Mouse (Mus musculus) ES-E14 (cell line): ENCODE measurements around the gene Map1lc3b.

Experiments used
- CHD2 ChIP-seq: IDR thresholded peaks from 2 replicates; pipeline ENCODE4 v1.6.1; 2014; ENCODE audit warnings: mild to moderate bottlenecking, low read depth, low read length, inconsistent platforms
- ZC3H11A ChIP-seq: IDR thresholded peaks from 2 replicates; pipeline ENCODE4 v1.6.1; 2012; ENCODE audit warnings: low read depth, mild to moderate bottlenecking, inconsistent platforms, low read length, borderline replicate concordance
- ZNF384 ChIP-seq: IDR thresholded peaks from 2 replicates; pipeline ENCODE4 v1.6.1; 2012; ENCODE audit warnings: low read depth, low read length, inconsistent platforms

DNA sequence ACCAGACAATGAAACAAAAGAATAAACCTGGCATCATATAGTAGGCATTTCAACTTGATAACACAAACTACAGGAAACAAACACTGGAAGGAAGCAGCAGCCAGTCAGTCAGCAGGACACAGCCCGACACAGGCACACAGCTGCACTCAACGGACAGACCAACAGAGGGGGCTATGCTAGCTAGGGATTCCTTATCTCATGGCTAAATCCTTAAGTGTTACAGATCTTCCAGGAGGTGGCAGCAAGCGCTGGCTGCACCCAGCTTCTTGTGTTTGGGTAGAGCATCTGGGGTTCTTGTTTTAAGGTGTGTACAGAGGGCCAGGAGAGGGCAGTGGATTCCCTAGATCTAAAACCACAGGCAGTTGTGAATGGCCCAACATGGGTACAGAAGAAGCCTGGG, 12.7 kb downstream of the Map1lc3b start:
- TF ChIP-seq CHD2 (no peak), ZC3H11A (no peak; the same call in 1 of the 2 replicates), ZNF384 (no peak)
